ENCODE assay signal across 8 mouse cellular contexts in genomic region chr3:40120298-40120875, GRCm38 (mm10).
DNase-seq lines count a peak whose midpoint lies in the region; ATAC-seq and TF ChIP-seq lines count a peak whose summit lies in the region.

No protein-coding gene starts in this region.

- no peaks in the 10 kb centered on the region for H3K27me3 ChIP-seq in intestine, embryonic 14.5 days (replicated peaks; ENCODE audit: control insufficient read depth, insufficient read depth, low read length)
- H3K27me3 ChIP-seq in intestine, embryonic 16.5 days (replicated peaks; ENCODE audit: control insufficient read depth, insufficient read depth, low read length), result no peaks in the 10 kb centered on the region
- H3K27me3 ChIP-seq in liver, adult 2 months (ENCODE audit: control insufficient read depth, insufficient read depth, low read length), result no peaks in the 10 kb centered on the region

- H3K9ac ChIP-seq in intestine, embryonic 14.5 days (ENCODE audit: low read length), result no peak overlapping the region
- no peak overlapping the region for H3K9ac ChIP-seq in intestine, embryonic 16.5 days (ENCODE audit: low read depth, low read length)
- H3K9ac ChIP-seq in liver, adult 2 months (ENCODE audit: low read depth, low read length), result no peak overlapping the region

- ATAC-seq in intestine, embryonic 14.5 days (replicated peaks; ENCODE audit: low FRiP score, low TSS enrichment, low read depth), result no peak
- ATAC-seq in intestine, embryonic 16.5 days, result no peak

- peak; percentile 79 for TF ChIP-seq CTCF in brain, embryonic 14.5 days (IDR thresholded peaks at IDR 0.05; ENCODE audit: borderline replicate concordance, extremely low read depth, insufficient read depth, insufficient read length)
- peak; percentile 31; the same call in 1 of the 2 replicates for TF ChIP-seq CTCF in liver, adult 2 months (IDR thresholded peaks at IDR 0.05; ENCODE audit: low read depth, low read length)

- 19% methylated on average over 4 of the region's 4 CpGs for WGBS in intestine, embryonic 14.5 days
- 27% methylated on average over 4 of the region's 4 CpGs for WGBS in intestine, embryonic 16.5 days
- 41% methylated on average over 4 of the region's 4 CpGs for WGBS in liver, adult 2 months

- no peak overlapping the region for H3K4me3 ChIP-seq in intestine, embryonic 14.5 days (ENCODE audit: low read depth, low read length)
- no peak overlapping the region for H3K4me3 ChIP-seq in intestine, embryonic 16.5 days (ENCODE audit: low read length)
- H3K4me3 ChIP-seq in liver, adult 2 months (ENCODE audit: insufficient read depth, low read depth, low read length), result no peak overlapping the region

- H3K79me2 ChIP-seq in liver, adult 2 months (ENCODE audit: control insufficient read depth, insufficient read depth, low read length), result no peaks in the 10 kb centered on the region

- no peaks in the 10 kb centered on the region for H3K9me3 ChIP-seq in intestine, embryonic 14.5 days (ENCODE audit: control insufficient read depth, low read length)
- H3K9me3 ChIP-seq in intestine, embryonic 16.5 days (ENCODE audit: control insufficient read depth, low read length), result no peaks in the 10 kb centered on the region

- no peak overlapping the region for H3K4me2 ChIP-seq in intestine, embryonic 14.5 days (ENCODE audit: low read length)
- no peak overlapping the region; the same call in 1 of the 2 replicates for H3K4me2 ChIP-seq in intestine, embryonic 16.5 days (ENCODE audit: low read depth, low read length)

- no peaks in the 10 kb centered on the region for H3K36me3 ChIP-seq in intestine, embryonic 14.5 days (ENCODE audit: control insufficient read depth, insufficient read depth, low read length)
- no peaks in the 10 kb centered on the region for H3K36me3 ChIP-seq in intestine, embryonic 16.5 days (ENCODE audit: control insufficient read depth, insufficient read depth, low read length)
- no peaks in the 10 kb centered on the region for H3K36me3 ChIP-seq in liver, adult 2 months (ENCODE audit: control insufficient read depth, insufficient read depth, low read length)

- H3K4me1 ChIP-seq in intestine, embryonic 14.5 days (replicated peaks; ENCODE audit: control insufficient read depth, insufficient read depth, low read length), result 0 out of 2 replicates have a peak, but pooled peaks cover 3% of the 10 kb centered on the region
- H3K4me1 ChIP-seq in intestine, embryonic 16.5 days (ENCODE audit: control insufficient read depth, insufficient read depth, low read length), result no peaks in the 10 kb centered on the region; the same call in 1 of the 2 replicates
- no peaks in the 10 kb centered on the region for H3K4me1 ChIP-seq in liver, adult 2 months (ENCODE audit: control insufficient read depth, insufficient read depth, low read length)

- DNase-seq in intestine, embryonic 14.5 days (ENCODE audit: low spot score), result peak; percentile 64
- peak; percentile 92 for DNase-seq in brain, embryonic 14.5 days (ENCODE audit: low read depth)
- peak; percentile 41 to 47 for DNase-seq in frontal cortex, postnatal 25 days (ENCODE audit: low spot score in 2 of 2)
- peak; percentile 61 for DNase-seq in kidney, postnatal 14 days
- no peak for DNase-seq in liver, adult 2 months (ENCODE audit: extremely low read depth, low read depth, low spot score)
- peak; percentile 70 for DNase-seq in right cerebral cortex, postnatal 14 days
- no peak for DNase-seq in spleen, postnatal 4 days (ENCODE audit: low spot score in 2 of 2)

- TF ChIP-seq POLR2A in brain, embryonic 14.5 days (IDR thresholded peaks at IDR 0.05; ENCODE audit: borderline replicate concordance, extremely low read depth, insufficient read depth, insufficient read length, poor library complexity, severe bottlenecking), result no peak
- TF ChIP-seq POLR2A in liver, adult 2 months (IDR thresholded peaks at IDR 0.05; ENCODE audit: extremely low read depth, insufficient read depth, low read length), result no peak

- no peak overlapping the region for H3K27ac ChIP-seq in intestine, embryonic 14.5 days (ENCODE audit: low read depth)
- H3K27ac ChIP-seq in intestine, embryonic 16.5 days (ENCODE audit: low read length), result no peak overlapping the region
- H3K27ac ChIP-seq in liver, adult 2 months (replicated peaks; ENCODE audit: insufficient read depth, low read depth, low read length), result no peak overlapping the region

Comparison
In these comparisons a context has a peak if more than half of its experiments do, and no peak if none do; other contexts are left out.
1. DNase-seq: peak in intestine, embryonic 14.5 days (single experiment), brain, embryonic 14.5 days (single experiment), frontal cortex, postnatal 25 days (2 of 2), kidney, postnatal 14 days (single experiment) and right cerebral cortex, postnatal 14 days (single experiment); none in liver, adult 2 months (single experiment) and spleen, postnatal 4 days (0 of 2).